Mouse (Mus musculus) lung, adult 2 months (tissue): ENCODE measurements around the gene Gm49721. TPM values are rescaled to one million over a fixed set of nuclear protein-coding genes. Genes with fewer than 3 reads are reported as not detected.
"Not testable (repeated sequence)": the region's sequence is repeated elsewhere in the genome, so short reads cannot be mapped to it uniquely, and the experiment has no call there.

ENCODE experiments used
- DNase-seq: peaks from one replicate; pipeline ENCODE4 v3.0.0; 2022
- H3K4me1 ChIP-seq: fragments of 200-500 bp; 2 replicates; pipeline ENCODE4 v1.6.1; 2011; ENCODE audit warnings: low read length; ENCODE audit not compliant: control insufficient read depth, insufficient read depth
- H3K4me3 ChIP-seq: fragments of 200-500 bp; replicated peaks from 2 replicates; pipeline ENCODE3; 2011; ENCODE audit warnings: low read depth, mild to moderate bottlenecking, control low read depth, low read length; ENCODE audit errors: extremely low read depth
- CTCF ChIP-seq: fragments of 200-500 bp; IDR thresholded peaks from 2 replicates; pipeline ENCODE4 v1.5.1; 2011; ENCODE audit warnings: mild to moderate bottlenecking, low read length, control low read depth; ENCODE audit not compliant: insufficient read depth
- WGBS: fragments of 180-500 bp; shearing (Covaris S2); methylation state at CpG from one replicate; pipeline ENCODE4 v1.1.7; 2018; 5-methylcytosine and 5-hydroxymethylcytosine counted together
- polyA plus RNA-seq: library from polyadenylated mRNA; depleted of rRNA; stranded (reverse); fragments of >200 nt; gene quantifications from 2 replicates; pipeline ENCODE4 v1.2.3, GENCODE M21; 2012

Gene Gm49721
- polyA plus RNA-seq, 1 experiment: 0.47 TPM

GRCm38 (mm10) chr17:6965364-6965763, 13.3 kb upstream of the Gm49721 start:
- WGBS: 21% methylated on average over 6 of the region's 6 CpGs
- not testable (repeated sequence) for H3K4me1 ChIP-seq, H3K4me3 ChIP-seq
- DNase-seq: peak; percentile 26
- peak; percentile 38 for TF ChIP-seq CTCF

- WGBS: 25% methylated on average over 1 of the region's 1 CpGs
- H3K4me1 ChIP-seq, H3K4me3 ChIP-seq, DNase-seq: not testable (repeated sequence)
These were observed 11.0 kb upstream of the Gm49721 start for GRCm38 (mm10) chr17:6967673-6968072.

- DNase-seq, H3K4me3 ChIP-seq, H3K4me1 ChIP-seq: not testable (repeated sequence)
- WGBS: 100% methylated on average over 1 of the region's 8 CpGs
These were observed 8.4 kb upstream of the Gm49721 start, which contains the start of gene Rnaset2b for GRCm38 (mm10) chr17:6970334-6970733. Gene Rnaset2b, plus strand, starts transcription at chr17:6970634.

- not testable (repeated sequence) for DNase-seq, H3K4me1 ChIP-seq, H3K4me3 ChIP-seq
- 74% methylated on average over 8 of the region's 8 CpGs for WGBS
These were observed 7.5 kb upstream of the Gm49721 start for GRCm38 (mm10) chr17:6971238-6971637.

GRCm38 (mm10) chr17:6972836-6973396, 5.8 kb upstream of the Gm49721 start:
- WGBS: 52% methylated on average over 4 of the region's 4 CpGs
- H3K4me3 ChIP-seq, H3K4me1 ChIP-seq, DNase-seq: not testable (repeated sequence)

GRCm38 (mm10) chr17:6974985-6975384, 3.7 kb upstream of the Gm49721 start:
- H3K4me1 ChIP-seq, H3K4me3 ChIP-seq, DNase-seq: not testable (repeated sequence)
- WGBS: 52% methylated on average over 3 of the region's 3 CpGs

GRCm38 (mm10) chr17:6979380-6979779, 676 bp downstream of the Gm49721 start:
- 5% methylated on average over 5 of the region's 5 CpGs for WGBS
- not testable (repeated sequence) for H3K4me1 ChIP-seq, H3K4me3 ChIP-seq, DNase-seq

- WGBS: 88% methylated on average over 5 of the region's 8 CpGs
- not testable (repeated sequence) for DNase-seq, H3K4me3 ChIP-seq, H3K4me1 ChIP-seq
These were observed 1.4 kb downstream of the Gm49721 start for GRCm38 (mm10) chr17:6980144-6980543.

GRCm38 (mm10) chr17:6986118-6986517, 7.4 kb downstream of the Gm49721 start:
- 77% methylated on average over 1 of the region's 1 CpGs for WGBS
- not testable (repeated sequence) for H3K4me1 ChIP-seq, DNase-seq

GRCm38 (mm10) chr17:6995504-6995903, 16.8 kb downstream of the Gm49721 start:
- DNase-seq, H3K4me3 ChIP-seq, H3K4me1 ChIP-seq: not testable (repeated sequence)
- no CpG with 5 or more reads among the region's 6 CpGs for WGBS

More at GRCm38 (mm10) chr17:6986118-6986517, 7.4 kb downstream of the Gm49721 start:
- H3K4me3 ChIP-seq: not testable (repeated sequence)

GRCm38 (mm10) chr17:6996826-6997225, 18.1 kb downstream of the Gm49721 start:
- DNase-seq, H3K4me1 ChIP-seq, H3K4me3 ChIP-seq: not testable (repeated sequence)
- 78% methylated on average over 8 of the region's 8 CpGs for WGBS

GRCm38 (mm10) chr17:6997778-6998490, 19.2 kb downstream of the Gm49721 start:
- not testable (repeated sequence) for DNase-seq, H3K4me3 ChIP-seq, H3K4me1 ChIP-seq
- 67% methylated on average over 1 of the region's 7 CpGs for WGBS

GRCm38 (mm10) chr17:7001790-7002585, 23.3 kb downstream of the Gm49721 start:
- not testable (repeated sequence) for DNase-seq
- WGBS: 75% methylated on average over 9 of the region's 12 CpGs

GRCm38 (mm10) chr17:7003392-7003791, 24.7 kb downstream of the Gm49721 start:
- not testable (repeated sequence) for H3K4me3 ChIP-seq, DNase-seq, H3K4me1 ChIP-seq
- no CpG with 5 or more reads among the region's 3 CpGs for WGBS

More at GRCm38 (mm10) chr17:7001790-7002585, 23.3 kb downstream of the Gm49721 start:
- H3K4me1 ChIP-seq, H3K4me3 ChIP-seq: not testable (repeated sequence)

- WGBS: 53% methylated on average over 3 of the region's 4 CpGs
- not testable (repeated sequence) for H3K4me3 ChIP-seq
These were observed 26.9 kb downstream of the Gm49721 start for GRCm38 (mm10) chr17:7005646-7006045.

More at GRCm38 (mm10) chr17:7005646-7006045, 26.9 kb downstream of the Gm49721 start:
- not testable (repeated sequence) for H3K4me1 ChIP-seq, DNase-seq
